Mouse (Mus musculus): ENCODE results near the gene Ppp1r14d. TPM values are rescaled to one million over a fixed set of nuclear protein-coding genes. Genes with fewer than 3 reads are reported as not detected.

Ppp1r14d gene
- total and polyA plus RNA-seq, 2 experiments from 2014 or later, result not detected

DNA sequence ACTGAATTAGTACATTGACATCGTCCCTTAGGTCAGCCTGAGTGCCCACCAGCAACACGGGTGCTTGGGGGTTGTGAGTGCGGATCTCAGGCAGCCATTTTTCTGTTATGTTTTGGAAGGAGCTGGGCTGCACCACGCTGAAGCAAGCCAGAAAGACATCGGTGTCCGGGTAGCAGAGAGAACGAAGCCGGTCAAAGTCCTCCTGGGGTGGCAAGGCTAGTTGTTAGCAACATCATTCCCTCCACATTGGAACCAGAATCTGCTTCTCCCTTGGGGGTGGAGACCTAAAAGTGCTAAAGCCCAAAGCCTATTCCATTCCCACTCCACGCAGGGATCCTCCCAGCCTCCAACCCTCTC, 40.6 kb upstream of the Ppp1r14d start:
- H3K4me2 ChIP-seq (ENCODE audit: low read depth, low read length), result peak overlapping the region; percentile 96
- peak overlapping the region; percentile 60 for H3K4me3 ChIP-seq (ENCODE audit: low read depth, low read length)
- ATAC-seq (ENCODE audit: insufficient read depth, low read depth), result no peak
- no peak for TF ChIP-seq EP300 (IDR thresholded peaks at IDR 0.05; ENCODE audit: low read depth)
- no peak for TF ChIP-seq CTCF (IDR thresholded peaks at IDR 0.05; ENCODE audit: low read depth)
- 51% methylated on average over 9 of the region's 9 CpGs for WGBS
- no peak overlapping the region for H3K9ac ChIP-seq (replicated peaks; ENCODE audit: low read depth, low read length)
- H3K27me3 ChIP-seq (ENCODE audit: control insufficient read depth, insufficient read depth, low read length), result peaks cover 20% of the 10 kb centered on the region; the same call in 1 of the 2 replicates
- peaks cover 6% of the 10 kb centered on the region; the same call in 1 of the 2 replicates for H3K4me1 ChIP-seq (ENCODE audit: control insufficient read depth, insufficient read depth)
- no peaks in the 10 kb centered on the region for H3K36me3 ChIP-seq (replicated peaks; ENCODE audit: control insufficient read depth, insufficient read depth, low read length)
- H3K9me3 ChIP-seq (replicated peaks; ENCODE audit: control insufficient read depth, low read length), result no peaks in the 10 kb centered on the region
- no peak for DNase-seq (ENCODE audit: low spot score)
- no peak overlapping the region for H3K27ac ChIP-seq (ENCODE audit: low read depth)

DNA sequence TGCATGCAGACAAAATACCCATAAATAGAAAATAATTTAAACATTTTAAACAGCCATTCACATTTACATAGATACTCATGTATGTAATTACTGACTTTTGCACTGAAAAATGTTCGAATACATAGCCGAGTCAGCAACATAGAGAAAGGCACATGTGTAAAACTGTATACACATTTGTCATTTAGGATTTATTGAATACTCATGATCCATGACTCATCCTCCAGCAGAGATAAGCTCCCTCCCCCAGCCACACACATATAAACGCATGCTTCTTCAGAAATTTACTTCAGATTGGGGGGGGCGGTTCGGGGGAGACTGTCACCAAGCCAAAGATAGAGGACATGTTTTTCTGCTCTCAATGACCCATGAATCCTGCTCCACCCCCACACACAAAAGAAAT, 34.1 kb upstream of the Ppp1r14d start:
- WGBS, result 66% methylated on average over 5 of the region's 5 CpGs
- no peak overlapping the region for H3K4me2 ChIP-seq (ENCODE audit: low read depth, low read length)
- H3K4me3 ChIP-seq (ENCODE audit: low read depth, low read length), result no peak overlapping the region
- peaks cover under 1% of the 10 kb centered on the region; the same call in 1 of the 2 replicates for H3K27me3 ChIP-seq (ENCODE audit: control insufficient read depth, insufficient read depth, low read length)
- no peak for ATAC-seq (ENCODE audit: insufficient read depth, low read depth)
- H3K4me1 ChIP-seq (ENCODE audit: control insufficient read depth, insufficient read depth), result no peaks in the 10 kb centered on the region
- TF ChIP-seq CTCF (IDR thresholded peaks at IDR 0.05; ENCODE audit: low read depth), result no peak
- no peak for TF ChIP-seq EP300 (IDR thresholded peaks at IDR 0.05; ENCODE audit: low read depth)
- no peak overlapping the region for H3K9ac ChIP-seq (replicated peaks; ENCODE audit: low read depth, low read length)
- no peak for DNase-seq (ENCODE audit: low spot score)
- no peak overlapping the region for H3K27ac ChIP-seq (ENCODE audit: low read depth)
- no peaks in the 10 kb centered on the region for H3K9me3 ChIP-seq (replicated peaks; ENCODE audit: control insufficient read depth, low read length)
- H3K36me3 ChIP-seq (replicated peaks; ENCODE audit: control insufficient read depth, insufficient read depth, low read length), result no peaks in the 10 kb centered on the region

DNA sequence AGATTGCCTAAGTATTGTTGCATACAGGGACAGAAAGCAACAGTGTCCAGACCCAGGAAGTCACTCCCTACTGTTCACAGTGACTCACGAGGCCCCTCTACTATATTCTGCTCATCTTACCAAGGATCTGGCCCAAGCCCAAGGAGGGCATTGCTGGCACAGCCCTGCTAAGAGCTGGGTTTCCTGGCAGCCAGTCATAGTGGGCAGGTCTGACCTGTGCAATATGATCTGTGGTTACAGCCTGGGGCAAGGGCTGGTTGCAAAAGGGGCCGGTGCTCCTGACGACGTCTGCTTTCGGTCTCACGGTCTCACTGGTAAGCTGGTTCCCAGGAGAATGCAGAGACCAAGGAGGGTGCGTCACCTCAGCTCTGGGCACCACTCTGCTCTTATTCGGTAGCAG, 33.3 kb upstream of the Ppp1r14d start:
- no peak overlapping the region for H3K9ac ChIP-seq (replicated peaks; ENCODE audit: low read depth, low read length)
- ATAC-seq (ENCODE audit: insufficient read depth, low read depth) (peak; percentile 72), DNase-seq (ENCODE audit: low spot score) (peak; percentile 50)
- H3K27ac ChIP-seq (ENCODE audit: low read depth), result no peak overlapping the region
- H3K27me3 ChIP-seq (ENCODE audit: control insufficient read depth, insufficient read depth, low read length), result no peaks in the 10 kb centered on the region
- peak overlapping the region; percentile 10 for H3K4me3 ChIP-seq (ENCODE audit: low read depth, low read length)
- TF ChIP-seq CTCF (IDR thresholded peaks at IDR 0.05; ENCODE audit: low read depth) (no peak), EP300 (IDR thresholded peaks at IDR 0.05; ENCODE audit: low read depth) (no peak)
- H3K4me2 ChIP-seq (ENCODE audit: low read depth, low read length), result peak overlapping the region; percentile 48
- H3K4me1 ChIP-seq (ENCODE audit: control insufficient read depth, insufficient read depth), result no peaks in the 10 kb centered on the region
- no peaks in the 10 kb centered on the region for H3K36me3 ChIP-seq (replicated peaks; ENCODE audit: control insufficient read depth, insufficient read depth, low read length)
- no peaks in the 10 kb centered on the region for H3K9me3 ChIP-seq (replicated peaks; ENCODE audit: control insufficient read depth, low read length)
- WGBS, result 17% methylated on average over 8 of the region's 8 CpGs

DNA sequence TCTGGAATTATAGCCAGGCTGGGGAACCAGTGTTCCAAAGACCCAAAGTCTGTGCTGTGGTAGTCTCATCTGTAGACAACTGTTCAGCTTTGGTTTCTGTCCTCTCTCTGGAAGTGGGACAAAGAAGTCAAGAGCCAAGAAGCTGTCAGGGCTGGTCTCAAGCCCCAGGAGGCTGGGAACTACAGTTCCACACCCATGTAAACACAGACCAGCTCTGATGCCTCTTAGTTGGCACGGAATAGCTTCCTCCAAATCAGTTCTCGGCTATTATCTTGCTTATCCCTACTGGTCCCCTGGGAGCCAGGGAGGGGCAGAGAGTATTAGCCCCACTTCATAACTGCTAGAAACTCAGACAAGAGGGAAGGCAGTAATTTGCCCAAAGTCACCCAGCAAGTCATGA, 31.6 kb upstream of the Ppp1r14d start:
- ATAC-seq (ENCODE audit: insufficient read depth, low read depth), result no peak
- Histone ChIP-seq H3K27me3 (ENCODE audit: control insufficient read depth, insufficient read depth, low read length) (0 out of 2 replicates have a peak, but pooled peaks cover 3% of the 10 kb centered on the region), H3K4me1 (ENCODE audit: control insufficient read depth, insufficient read depth) (no peaks in the 10 kb centered on the region), H3K36me3 (replicated peaks; ENCODE audit: control insufficient read depth, insufficient read depth, low read length) (no peaks in the 10 kb centered on the region), H3K9ac (replicated peaks; ENCODE audit: low read depth, low read length) (no peak overlapping the region), H3K4me3 (ENCODE audit: low read depth, low read length) (no peak overlapping the region), H3K27ac (ENCODE audit: low read depth) (no peak overlapping the region), H3K4me2 (ENCODE audit: low read depth, low read length) (no peak overlapping the region), H3K9me3 (replicated peaks; ENCODE audit: control insufficient read depth, low read length) (no peaks in the 10 kb centered on the region)
- TF ChIP-seq EP300 (IDR thresholded peaks at IDR 0.05; ENCODE audit: low read depth) (no peak), CTCF (IDR thresholded peaks at IDR 0.05; ENCODE audit: low read depth) (no peak)
- DNase-seq (ENCODE audit: low spot score), result no peak
- 15% methylated on average over 2 of the region's 2 CpGs for WGBS

DNA sequence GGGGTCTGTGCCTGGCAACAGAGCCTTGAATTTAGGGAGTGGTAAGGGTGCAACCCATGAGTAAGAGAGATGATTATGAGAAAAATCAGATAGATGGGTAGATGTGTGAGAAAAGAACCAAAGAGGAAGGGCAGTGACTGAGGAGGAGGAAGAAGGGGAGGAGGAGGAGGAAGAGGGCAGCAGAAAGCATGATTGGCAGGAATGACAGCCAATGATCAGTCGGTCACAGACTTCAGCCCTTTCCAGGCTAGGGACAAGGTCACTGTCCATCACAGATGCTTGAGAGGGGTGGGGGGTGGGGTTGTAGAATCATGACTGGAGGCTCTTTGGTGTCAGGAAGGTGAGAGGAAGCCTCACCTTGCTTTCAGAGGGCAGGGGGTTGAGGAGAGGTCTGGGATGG, 30.8 kb upstream of the Ppp1r14d start:
- TF ChIP-seq EP300 (IDR thresholded peaks at IDR 0.05; ENCODE audit: low read depth) (no peak), CTCF (IDR thresholded peaks at IDR 0.05; ENCODE audit: low read depth) (no peak)

DNA sequence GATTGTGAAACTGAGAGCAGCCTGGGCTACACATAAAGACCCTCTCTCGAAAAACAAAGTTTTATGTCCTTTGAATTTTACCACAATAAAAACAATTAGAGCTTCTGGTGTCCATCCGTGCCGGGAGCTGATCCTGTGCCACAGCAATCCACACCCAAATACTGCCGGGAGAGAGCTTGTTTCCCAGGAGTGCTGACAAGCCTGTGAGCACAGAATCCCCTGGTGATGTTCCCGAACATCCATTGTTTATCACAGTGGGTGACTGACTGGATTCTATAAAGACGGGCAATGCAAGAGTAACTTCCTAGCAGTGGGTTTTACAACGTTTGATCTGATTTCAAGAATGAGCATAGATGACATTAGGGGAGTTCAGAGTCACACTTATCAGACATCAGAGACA, 25.3 kb upstream of the Ppp1r14d start:
- H3K4me2 ChIP-seq (ENCODE audit: low read depth, low read length), result no peak overlapping the region
- peaks cover 14% of the 10 kb centered on the region; the same call in 1 of the 2 replicates for H3K27me3 ChIP-seq (ENCODE audit: control insufficient read depth, insufficient read depth, low read length)
- TF ChIP-seq EP300 (IDR thresholded peaks at IDR 0.05; ENCODE audit: low read depth) (no peak), CTCF (IDR thresholded peaks at IDR 0.05; ENCODE audit: low read depth) (no peak)
- H3K27ac ChIP-seq (ENCODE audit: low read depth), result no peak overlapping the region
- DNase-seq (ENCODE audit: low spot score) (no peak), ATAC-seq (ENCODE audit: insufficient read depth, low read depth) (no peak)
- no peaks in the 10 kb centered on the region for H3K9me3 ChIP-seq (replicated peaks; ENCODE audit: control insufficient read depth, low read length)
- 20% methylated on average over 7 of the region's 7 CpGs for WGBS
- no peak overlapping the region for H3K4me3 ChIP-seq (ENCODE audit: low read depth, low read length)
- H3K4me1 ChIP-seq (ENCODE audit: control insufficient read depth, insufficient read depth), result no peaks in the 10 kb centered on the region
- no peaks in the 10 kb centered on the region for H3K36me3 ChIP-seq (replicated peaks; ENCODE audit: control insufficient read depth, insufficient read depth, low read length)
- H3K9ac ChIP-seq (replicated peaks; ENCODE audit: low read depth, low read length), result no peak overlapping the region

More for the DNA sequence above, 30.8 kb upstream of the Ppp1r14d start:
- Histone ChIP-seq H3K4me3 (ENCODE audit: low read depth, low read length) (no peak overlapping the region), H3K4me2 (ENCODE audit: low read depth, low read length) (no peak overlapping the region), H3K27ac (ENCODE audit: low read depth) (no peak overlapping the region), H3K36me3 (replicated peaks; ENCODE audit: control insufficient read depth, insufficient read depth, low read length) (no peaks in the 10 kb centered on the region), H3K9ac (replicated peaks; ENCODE audit: low read depth, low read length) (no peak overlapping the region), H3K9me3 (replicated peaks; ENCODE audit: control insufficient read depth, low read length) (no peaks in the 10 kb centered on the region), H3K27me3 (ENCODE audit: control insufficient read depth, insufficient read depth, low read length) (0 out of 2 replicates have a peak, but pooled peaks cover 3% of the 10 kb centered on the region), H3K4me1 (ENCODE audit: control insufficient read depth, insufficient read depth) (no peaks in the 10 kb centered on the region)
- WGBS, result 65% methylated on average over 1 of the region's 1 CpGs
- no peak for DNase-seq (ENCODE audit: low spot score)
- no peak for ATAC-seq (ENCODE audit: insufficient read depth, low read depth)
